Mouse (Mus musculus) kidney, adult 2 months (tissue): ENCODE measurements around the gene Synm. TPM values are rescaled to one million over a fixed set of nuclear protein-coding genes. Genes with fewer than 3 reads are reported as not detected.

Source experiments
- DNase-seq: peaks from one replicate; pipeline ENCODE4 v3.0.0; 2021
- H3K27ac ChIP-seq: fragments of 200-500 bp; 2 replicates; pipeline ENCODE4 v1.5.1; 2012; ENCODE audit warnings: low read depth, low read length, control low read depth, inconsistent platforms; ENCODE audit not compliant: insufficient read depth
- H3K27me3 ChIP-seq: fragments of 200-500 bp; replicated peaks from 2 replicates; pipeline ENCODE4 v1.6.1; 2012; ENCODE audit warnings: mild to moderate bottlenecking, moderate library complexity, low read length, inconsistent platforms; ENCODE audit not compliant: control insufficient read depth, insufficient read depth
- H3K36me3 ChIP-seq: fragments of 200-500 bp; 2 replicates; pipeline ENCODE4 v1.6.1; 2012; ENCODE audit warnings: mild to moderate bottlenecking, moderate library complexity, low read length, inconsistent platforms; ENCODE audit not compliant: control insufficient read depth, insufficient read depth
- H3K4me1 ChIP-seq: fragments of 200-500 bp; 2 replicates; pipeline ENCODE4 v1.6.1; 2011; ENCODE audit warnings: low read length; ENCODE audit not compliant: control insufficient read depth, insufficient read depth
- H3K4me3 ChIP-seq: fragments of 200-500 bp; 2 replicates; pipeline ENCODE4 v1.5.1; 2011; ENCODE audit warnings: mild to moderate bottlenecking, low read depth, low read length, control low read depth; ENCODE audit not compliant: insufficient read depth
- CTCF ChIP-seq: fragments of 200-500 bp; conservative IDR thresholded peaks from 2 replicates; pipeline ENCODE4 v1.5.1; 2011; ENCODE audit warnings: low read depth, mild to moderate bottlenecking, control low read depth, low read length, moderate library complexity, mixed read lengths; ENCODE audit not compliant: insufficient read depth, insufficient read length
- POLR2A ChIP-seq: fragments of 200-500 bp; IDR thresholded peaks from one replicate; pipeline ENCODE4 v1.6.1; 2011; ENCODE audit warnings: low read depth, low read length, control low read depth
- WGBS: fragments of 180-500 bp; shearing (Covaris S2); methylation state at CpG from one replicate; pipeline ENCODE4 v1.1.7; 2018; 5-methylcytosine and 5-hydroxymethylcytosine counted together
- polyA plus RNA-seq: library from polyadenylated mRNA; depleted of rRNA; stranded (reverse); fragments of >200 nt; gene quantifications from 2 replicates; pipeline ENCODE4 v1.2.3, GENCODE M21; 2012

Gene Synm
- polyA plus RNA-seq, 1 experiment = 1.1 TPM

GRCm38 (mm10) chr7:67791256-67791655, 31.7 kb upstream of the Synm start:
- TF ChIP-seq CTCF = no peak
- TF ChIP-seq POLR2A = no peak
- Histone ChIP-seq H3K4me3 (no peak overlapping the region), H3K4me1 (no peaks in the 10 kb centered on the region), H3K27ac (no peak overlapping the region), H3K36me3 (no peaks in the 10 kb centered on the region), H3K27me3 (no peaks in the 10 kb centered on the region)
- no peak for DNase-seq
- WGBS = 65% methylated on average over 7 of the region's 7 CpGs

GRCm38 (mm10) chr7:67788713-67789112, 29.2 kb upstream of the Synm start:
- H3K27ac ChIP-seq = no peak overlapping the region
- WGBS = 7% methylated on average over 10 of the region's 10 CpGs
- peak; percentile 68 for TF ChIP-seq CTCF
- no peak for TF ChIP-seq POLR2A
- no peaks in the 10 kb centered on the region for H3K27me3 ChIP-seq
- H3K4me1 ChIP-seq = no peaks in the 10 kb centered on the region
- no peak overlapping the region for H3K4me3 ChIP-seq
- no peaks in the 10 kb centered on the region for H3K36me3 ChIP-seq
- peak; percentile 75 for DNase-seq

- no peak for DNase-seq
- Histone ChIP-seq H3K36me3 (no peaks in the 10 kb centered on the region), H3K27me3 (no peaks in the 10 kb centered on the region), H3K4me1 (no peaks in the 10 kb centered on the region), H3K4me3 (no peak overlapping the region), H3K27ac (no peak overlapping the region)
- TF ChIP-seq CTCF = no peak
- TF ChIP-seq POLR2A = no peak
- 74% methylated on average over 2 of the region's 2 CpGs for whole genome bisulfite sequencing
Observed at GRCm38 (mm10) chr7:67787861-67788260, 28.3 kb upstream of the Synm start.

GRCm38 (mm10) chr7:67776636-67777305, 17.2 kb upstream of the Synm start:
- peak; percentile 42 for DNase-seq
- Histone ChIP-seq H3K36me3 (no peaks in the 10 kb centered on the region), H3K4me1 (no peaks in the 10 kb centered on the region), H3K27me3 (no peaks in the 10 kb centered on the region), H3K27ac (no peak overlapping the region), H3K4me3 (no peak overlapping the region)
- 31% methylated on average over 12 of the region's 12 CpGs for WGBS
- TF ChIP-seq CTCF (no peak), POLR2A (no peak)

DNA sequence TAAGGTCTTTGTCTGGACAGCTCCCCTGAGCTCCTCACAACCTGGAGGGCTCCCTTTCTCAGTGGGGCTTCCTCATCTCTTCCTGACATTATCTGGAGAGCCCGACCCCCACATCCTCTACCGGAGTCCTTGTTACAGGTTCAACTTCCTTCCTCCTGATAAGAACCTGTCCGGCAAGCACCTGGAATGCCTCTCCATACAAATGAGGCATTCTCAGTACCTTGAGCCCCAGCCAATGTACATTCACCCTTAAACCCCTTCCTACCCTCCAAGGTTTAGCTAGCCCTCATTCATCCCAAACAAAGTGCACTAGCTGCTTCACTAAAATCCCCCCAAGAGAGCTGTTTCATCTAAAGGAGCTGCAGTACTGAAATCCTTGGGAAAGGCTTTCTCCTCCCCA, 16.1 kb upstream of the Synm start:
- no peaks in the 10 kb centered on the region for H3K27me3 ChIP-seq
- 41% methylated on average over 3 of the region's 3 CpGs for WGBS

GRCm38 (mm10) chr7:67772231-67772630, 12.7 kb upstream of the Synm start:
- Histone ChIP-seq H3K4me3 (no peak overlapping the region), H3K4me1 (no peaks in the 10 kb centered on the region), H3K27ac (no peak overlapping the region), H3K36me3 (no peaks in the 10 kb centered on the region), H3K27me3 (no peaks in the 10 kb centered on the region)
- DNase-seq = no peak
- no peak for TF ChIP-seq CTCF
- TF ChIP-seq POLR2A = no peak
- 82% methylated on average over 9 of the region's 9 CpGs for WGBS

More for the DNA sequence above, 16.1 kb upstream of the Synm start:
- no peak for TF ChIP-seq POLR2A
- TF ChIP-seq CTCF = no peak
- no peaks in the 10 kb centered on the region for H3K4me1 ChIP-seq
- no peak overlapping the region for H3K27ac ChIP-seq
- no peaks in the 10 kb centered on the region for H3K36me3 ChIP-seq
- DNase-seq = no peak
- H3K4me3 ChIP-seq = no peak overlapping the region

- no peaks in the 10 kb centered on the region for H3K27me3 ChIP-seq
- H3K4me3 ChIP-seq = no peak overlapping the region
- TF ChIP-seq CTCF = no peak
- H3K36me3 ChIP-seq = no peaks in the 10 kb centered on the region
- no peak for DNase-seq
- no peak overlapping the region for H3K27ac ChIP-seq
- 90% methylated on average over 5 of the region's 5 CpGs for WGBS
- no peaks in the 10 kb centered on the region for H3K4me1 ChIP-seq
Observed at GRCm38 (mm10) chr7:67769487-67769886, 9.9 kb upstream of the Synm start.
